Mouse (Mus musculus) forebrain, embryonic 12.5 days (tissue): ENCODE results near the gene Lsm5. TPM values are rescaled to one million over a fixed set of nuclear protein-coding genes. Genes with fewer than 3 reads are reported as not detected.
A peak's percentile ranks its signal among the peaks of the same experiment; 100 is the strongest.

Experiments used
- ATAC-seq: fragments of 200-750 bp; cut with Nextera tagmentation; 2 replicates; pipeline ENCODE4 v1.8.0; 2017; ENCODE audit warnings: moderate TSS enrichment; ENCODE audit not compliant: low FRiP score
- H3K27ac ChIP-seq: fragments of 300-500 bp; sonication (generic); 2 replicates; pipeline ENCODE4 v1.5.1; 2016; ENCODE audit warnings: mild to moderate bottlenecking
- H3K27me3 ChIP-seq: fragments of 300-500 bp; sonication (generic); 2 replicates; pipeline ENCODE4 v1.6.1; 2016; ENCODE audit warnings: mild to moderate bottlenecking
- H3K36me3 ChIP-seq: fragments of 300-500 bp; sonication (generic); replicated peaks from 2 replicates; pipeline ENCODE4 v1.6.1; 2016; ENCODE audit warnings: mild to moderate bottlenecking
- H3K4me1 ChIP-seq: fragments of 300-500 bp; sonication (generic); 2 replicates; pipeline ENCODE4 v1.6.1; 2016
- H3K4me2 ChIP-seq: fragments of 300-500 bp; sonication (generic); 2 replicates; pipeline ENCODE4 v1.6.1; 2016; ENCODE audit warnings: mild to moderate bottlenecking, moderate library complexity
- H3K4me3 ChIP-seq: fragments of 300-500 bp; sonication (generic); replicated peaks from 2 replicates; pipeline ENCODE4 v1.5.1; 2016; ENCODE audit warnings: mild to moderate bottlenecking
- H3K9ac ChIP-seq: fragments of 300-500 bp; sonication (generic); 2 replicates; pipeline ENCODE4 v1.6.1; 2016; ENCODE audit warnings: mild to moderate bottlenecking
- H3K9me3 ChIP-seq: fragments of 300-500 bp; sonication (generic); 2 replicates; pipeline ENCODE4 v1.6.1; 2016
- WGBS: fragments of 180-500 bp; shearing (Covaris S2); methylation state at CpG from one replicate; pipeline ENCODE4 v1.1.7; 2016; 5-methylcytosine and 5-hydroxymethylcytosine counted together
- polyA plus RNA-seq: library from polyadenylated mRNA; unstranded; fragments of >200 nt; fragmentation: Nextera tagmentation; extraction: Ambion mirVana; gene quantifications from 2 replicates; pipeline ENCODE4 v1.2.1, GENCODE M21; 2016

The Lsm5 gene
- 221 and 228 TPM in 2 replicates for polyA plus RNA-seq

DNA sequence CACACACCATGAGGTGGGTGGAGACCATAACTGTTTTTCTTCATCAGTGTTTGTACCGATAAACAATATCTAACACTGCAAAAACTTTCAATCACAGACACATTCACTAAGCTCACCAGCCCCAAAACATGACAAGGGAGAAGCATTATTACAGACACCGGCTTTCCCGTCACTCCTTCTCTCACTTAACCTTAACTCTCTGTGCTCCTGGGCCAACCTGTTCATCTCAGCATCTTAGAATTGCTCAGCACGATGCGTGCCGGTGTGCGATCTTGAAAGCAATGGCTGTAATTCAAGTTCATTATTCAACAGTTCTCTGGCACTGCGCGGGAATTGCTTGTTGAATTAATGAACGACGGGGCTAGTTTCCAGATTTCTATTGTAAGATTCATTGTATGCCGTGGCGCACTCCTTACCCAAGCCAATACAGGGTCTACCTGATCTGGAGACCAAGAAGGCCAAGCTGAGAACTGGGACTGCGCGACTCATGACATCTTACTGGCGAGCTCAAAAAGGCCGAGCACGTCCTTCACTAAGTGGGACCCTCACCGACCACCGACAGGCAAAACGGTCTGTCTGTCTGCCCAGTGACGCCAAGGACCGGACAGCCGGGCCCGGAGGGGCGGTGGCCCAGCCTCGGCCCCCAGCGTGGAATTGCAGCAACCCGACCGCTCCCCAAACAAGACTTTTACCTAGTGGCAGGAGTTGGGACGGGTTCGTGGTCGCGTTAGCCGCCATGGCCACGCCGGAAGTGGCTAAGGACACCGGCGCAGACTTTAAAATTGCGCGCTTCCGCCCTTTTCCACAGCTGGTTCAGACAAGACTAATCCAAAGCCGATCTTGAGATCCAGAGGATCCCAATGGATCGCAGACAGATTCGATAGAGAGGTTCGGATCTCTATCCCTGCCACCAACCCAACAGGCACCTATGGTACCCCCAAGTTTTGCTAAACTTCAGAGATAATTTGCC, at the start of gene Lsm5:
Lsm5 (minus strand) TSS at position 780 of the 970 bp plus-strand sequence.
- peak; percentile 92 for ATAC-seq
- H3K27ac ChIP-seq = peak within 1 kb of the TSS; percentile 75
- H3K4me1 ChIP-seq = peaks cover 6% of the 10 kb centered on the region
- H3K4me2 ChIP-seq = peak within 1 kb of the TSS; percentile 74
- H3K27me3 ChIP-seq = no peaks in the 10 kb centered on the region
- H3K9me3 ChIP-seq = no peaks in the 10 kb centered on the region
- H3K4me3 ChIP-seq = peak within 1 kb of the TSS; percentile 96
- no peaks in the 10 kb centered on the region for H3K36me3 ChIP-seq
- 1% methylated on average over 46 of the region's 46 CpGs for WGBS
- peak within 1 kb of the TSS; percentile 78 for H3K9ac ChIP-seq

- ATAC-seq = no peak
- peaks cover 41% of the 10 kb centered on the region for H3K36me3 ChIP-seq
- no peaks in the 10 kb centered on the region for H3K27me3 ChIP-seq
- H3K9ac ChIP-seq = no peak overlapping the region
- H3K27ac ChIP-seq = no peak overlapping the region
- no peak overlapping the region for H3K4me2 ChIP-seq
- H3K9me3 ChIP-seq = no peaks in the 10 kb centered on the region
- H3K4me1 ChIP-seq = no peaks in the 10 kb centered on the region
- 96% methylated on average over 3 of the region's 3 CpGs for WGBS
- no peak overlapping the region for H3K4me3 ChIP-seq
Measured at GRCm38 (mm10) chr6:56753719-56754118, 49.2 kb upstream of the Lsm5 start.

DNA sequence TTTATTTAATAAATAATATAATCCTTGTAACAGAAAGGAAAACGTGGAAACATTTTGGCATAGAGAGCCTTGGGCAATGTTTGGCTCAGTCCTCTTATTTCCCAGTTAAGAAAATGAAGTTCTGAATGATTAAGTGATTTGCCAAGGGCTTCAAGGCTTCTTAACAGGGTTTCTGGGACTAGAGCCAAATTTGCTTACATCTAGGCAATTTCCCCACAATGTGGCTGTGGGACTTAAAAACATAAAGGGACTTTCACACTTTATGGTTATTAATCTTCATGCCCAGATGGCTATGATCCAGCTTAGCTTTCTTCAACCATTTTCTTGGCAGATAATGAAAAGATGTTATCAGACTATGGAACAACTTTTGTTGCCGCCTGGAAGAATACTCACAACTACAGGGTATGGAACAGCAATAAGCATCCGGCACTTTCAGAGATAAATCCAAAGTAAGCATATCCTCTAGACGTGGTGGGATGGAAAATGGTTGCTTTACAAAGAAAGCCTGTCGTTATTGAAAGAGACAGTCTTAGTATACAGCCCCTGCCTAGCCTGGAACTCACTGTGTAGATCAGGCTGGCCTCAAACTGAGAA, 41.5 kb upstream of the Lsm5 start:
- no peaks in the 10 kb centered on the region for H3K9me3 ChIP-seq
- WGBS = 66% methylated on average over 5 of the region's 5 CpGs
- H3K27ac ChIP-seq = no peak overlapping the region
- no peak overlapping the region for H3K4me2 ChIP-seq
- no peak overlapping the region for H3K9ac ChIP-seq
- H3K4me1 ChIP-seq = no peaks in the 10 kb centered on the region
- peaks cover 26% of the 10 kb centered on the region for H3K36me3 ChIP-seq
- H3K27me3 ChIP-seq = no peaks in the 10 kb centered on the region
- no peak overlapping the region for H3K4me3 ChIP-seq
- ATAC-seq = no peak

DNA sequence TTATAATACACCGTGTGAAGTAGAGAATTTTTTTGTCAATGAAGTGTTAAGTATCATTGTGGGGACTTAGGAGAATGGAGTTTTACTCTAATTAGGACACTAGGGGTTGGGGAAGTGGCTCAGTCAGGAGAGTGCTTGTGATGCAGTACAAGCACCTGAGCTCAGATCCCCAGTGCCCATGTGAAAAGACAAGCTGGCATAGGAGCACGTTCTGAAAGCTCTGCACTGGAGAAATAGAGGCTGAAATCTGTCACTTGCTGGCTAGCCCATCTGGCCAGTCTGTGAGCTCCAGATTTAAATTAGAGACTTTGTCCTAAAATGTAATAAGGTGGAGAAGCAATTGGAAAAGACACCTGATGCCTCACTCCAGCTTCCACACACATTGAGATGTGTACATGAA, 28.0 kb upstream of the Lsm5 start:
- H3K4me2 ChIP-seq = no peak overlapping the region
- H3K36me3 ChIP-seq = peaks cover 62% of the 10 kb centered on the region
- no peak for ATAC-seq
- H3K27me3 ChIP-seq = no peaks in the 10 kb centered on the region
- WGBS = 79% methylated on average over 2 of the region's 2 CpGs
- no peak overlapping the region for H3K9ac ChIP-seq
- H3K4me3 ChIP-seq = no peak overlapping the region
- H3K9me3 ChIP-seq = no peaks in the 10 kb centered on the region
- no peaks in the 10 kb centered on the region for H3K4me1 ChIP-seq
- no peak overlapping the region for H3K27ac ChIP-seq

DNA sequence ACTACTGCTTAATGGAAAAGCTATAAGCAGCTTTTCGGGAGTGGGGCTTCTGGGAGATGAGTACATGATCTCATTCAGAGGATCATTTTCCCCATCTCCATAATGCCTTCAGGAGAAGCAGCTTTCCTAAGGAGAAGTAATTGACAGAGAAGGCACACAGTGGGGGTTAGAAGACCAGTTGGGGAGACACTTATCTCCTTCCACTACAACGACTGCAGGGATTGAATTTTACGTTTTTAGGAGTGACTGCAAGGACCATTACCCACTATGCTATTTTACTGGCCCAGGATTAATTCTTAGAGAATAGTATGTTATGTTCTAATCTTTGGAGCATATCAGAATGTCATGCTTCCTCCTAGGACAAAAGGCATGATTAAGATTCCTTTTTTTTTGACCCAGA, 16.4 kb upstream of the Lsm5 start:
- Histone ChIP-seq H3K4me3 (no peak overlapping the region), H3K9me3 (no peaks in the 10 kb centered on the region), H3K27ac (no peak overlapping the region)

GRCm38 (mm10) chr6:56719071-56719470, 14.6 kb upstream of the Lsm5 start:
- H3K36me3 ChIP-seq = peaks cover 5% of the 10 kb centered on the region
- 92% methylated on average over 1 of the region's 1 CpGs for WGBS
- no peak overlapping the region for H3K4me2 ChIP-seq
- H3K4me3 ChIP-seq = no peak overlapping the region
- no peaks in the 10 kb centered on the region for H3K9me3 ChIP-seq
- H3K27ac ChIP-seq = no peak overlapping the region
- no peak for ATAC-seq
- H3K27me3 ChIP-seq = no peaks in the 10 kb centered on the region
- H3K9ac ChIP-seq = no peak overlapping the region
- peaks cover 8% of the 10 kb centered on the region for H3K4me1 ChIP-seq

More for the DNA sequence above, 16.4 kb upstream of the Lsm5 start:
- 64% methylated on average over 3 of the region's 3 CpGs for WGBS
- H3K27me3 ChIP-seq = no peaks in the 10 kb centered on the region
- peaks cover 14% of the 10 kb centered on the region for H3K36me3 ChIP-seq
- no peak overlapping the region for H3K9ac ChIP-seq
- H3K4me2 ChIP-seq = no peak overlapping the region
- ATAC-seq = no peak
- H3K4me1 ChIP-seq = peaks cover 8% of the 10 kb centered on the region

- Histone ChIP-seq H3K4me2 (peak overlapping the region; percentile 61), H3K27me3 (no peaks in the 10 kb centered on the region), H3K27ac (peak overlapping the region; percentile 97), H3K36me3 (no peaks in the 10 kb centered on the region), H3K9me3 (no peaks in the 10 kb centered on the region), H3K4me1 (peaks cover 8% of the 10 kb centered on the region), H3K9ac (peak overlapping the region; percentile 81), H3K4me3 (peak overlapping the region; percentile 76)
- peak; percentile 67 for ATAC-seq
- under 1% methylated on average over 25 of the region's 25 CpGs for WGBS
Measured at GRCm38 (mm10) chr6:56715270-56715666, 10.8 kb upstream of the Lsm5 start.

- WGBS = under 1% methylated on average over 64 of the region's 64 CpGs
- H3K36me3 ChIP-seq = no peaks in the 10 kb centered on the region
- H3K27me3 ChIP-seq = no peaks in the 10 kb centered on the region
- no peaks in the 10 kb centered on the region for H3K9me3 ChIP-seq
- peak within 1 kb of the TSS; percentile 81 for H3K9ac ChIP-seq
- ATAC-seq = peak; percentile 97
- H3K4me3 ChIP-seq = peak within 1 kb of the TSS; percentile 76
- H3K27ac ChIP-seq = peak within 1 kb of the TSS; percentile 97
- H3K4me1 ChIP-seq = peaks cover 8% of the 10 kb centered on the region
- H3K4me2 ChIP-seq = peak within 1 kb of the TSS; percentile 61
Measured at GRCm38 (mm10) chr6:56714574-56715269, 10.2 kb upstream of the Lsm5 start, which contains the start of gene Avl9. Gene Avl9, plus strand, starts transcription at chr6:56714899.

GRCm38 (mm10) chr6:56714186-56714573, 9.7 kb upstream of the Lsm5 start:
- H3K4me3 ChIP-seq = peak overlapping the region; percentile 76
- no peak for ATAC-seq
- H3K4me1 ChIP-seq = peaks cover 8% of the 10 kb centered on the region
- no peaks in the 10 kb centered on the region for H3K9me3 ChIP-seq
- no peaks in the 10 kb centered on the region for H3K36me3 ChIP-seq
- no peaks in the 10 kb centered on the region for H3K27me3 ChIP-seq
- WGBS = 52% methylated on average over 7 of the region's 7 CpGs
- H3K9ac ChIP-seq = no peak overlapping the region
- H3K4me2 ChIP-seq = peak overlapping the region; percentile 61
- no peak overlapping the region for H3K27ac ChIP-seq

DNA sequence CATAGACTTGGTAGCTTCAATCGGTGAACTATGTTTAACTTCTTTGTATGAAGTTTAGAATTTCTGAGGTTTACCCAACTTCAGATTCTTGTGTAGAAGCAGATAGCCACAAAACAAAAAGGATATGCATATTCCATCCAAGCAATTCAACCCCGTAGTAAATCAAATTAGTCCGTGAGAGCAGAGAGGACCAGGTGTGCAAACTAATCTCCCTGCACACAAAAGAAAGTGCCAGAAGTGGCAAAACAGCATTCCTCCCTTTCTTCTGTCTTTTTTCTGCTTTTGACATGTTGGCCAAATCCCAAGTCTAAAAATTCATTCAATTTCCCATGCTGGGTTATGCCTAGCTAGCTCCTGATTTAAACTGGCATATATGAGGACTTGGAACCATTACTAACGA, 12.1 kb downstream of the Lsm5 start:
- Histone ChIP-seq H3K4me1 (no peaks in the 10 kb centered on the region), H3K4me3 (no peak overlapping the region), H3K9ac (no peak overlapping the region), H3K27me3 (no peaks in the 10 kb centered on the region), H3K36me3 (no peaks in the 10 kb centered on the region), H3K9me3 (no peaks in the 10 kb centered on the region), H3K4me2 (no peak overlapping the region), H3K27ac (no peak overlapping the region)
- 77% methylated on average over 4 of the region's 4 CpGs for WGBS
- ATAC-seq = no peak

DNA sequence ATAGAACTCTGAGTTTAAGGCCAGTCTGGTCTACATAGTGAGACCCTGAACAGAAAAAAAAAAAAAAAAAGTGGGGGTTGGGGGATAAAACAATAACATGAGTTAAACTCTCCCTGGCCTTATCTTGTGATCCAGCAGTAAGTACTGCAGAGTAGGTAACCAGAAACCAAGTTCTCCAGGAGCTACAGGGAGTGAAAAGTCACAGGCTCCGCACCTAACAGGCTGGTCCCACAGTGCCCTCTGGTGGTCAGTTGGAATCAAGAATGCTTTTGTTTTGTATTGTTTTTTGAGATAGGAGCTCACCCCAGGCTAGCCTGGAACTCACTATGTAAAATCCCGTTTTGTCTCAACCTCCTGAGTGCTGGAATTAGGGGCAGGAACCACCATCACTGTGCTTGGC, 13.3 kb downstream of the Lsm5 start:
- Histone ChIP-seq H3K9me3 (no peaks in the 10 kb centered on the region), H3K9ac (no peak overlapping the region), H3K27me3 (no peaks in the 10 kb centered on the region), H3K36me3 (no peaks in the 10 kb centered on the region), H3K4me2 (no peak overlapping the region), H3K4me3 (no peak overlapping the region), H3K27ac (no peak overlapping the region), H3K4me1 (no peaks in the 10 kb centered on the region)
- WGBS = 9% methylated on average over 2 of the region's 2 CpGs
- ATAC-seq = 0 out of 2 replicates have a peak, but pooled peaks have one; percentile 23

DNA sequence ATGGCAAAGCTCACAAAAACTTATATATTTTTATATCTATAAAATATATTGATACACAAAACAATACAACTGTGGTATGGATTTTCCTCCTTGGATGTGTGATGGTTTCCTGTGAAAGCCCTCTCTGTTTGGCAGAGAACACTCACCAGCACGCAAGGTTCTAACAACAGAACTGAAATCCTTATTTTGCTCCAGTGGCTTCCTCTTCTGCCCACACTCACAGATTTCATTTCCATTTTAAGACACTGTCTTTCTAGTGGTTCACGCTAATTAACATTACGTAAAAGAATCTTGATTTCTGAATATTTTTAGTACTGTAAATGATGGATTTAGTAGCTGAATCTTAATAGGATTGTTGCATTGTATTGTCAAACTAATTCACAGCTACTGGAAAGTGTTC, 16.3 kb downstream of the Lsm5 start:
- Histone ChIP-seq H3K27me3 (no peaks in the 10 kb centered on the region), H3K4me2 (no peak overlapping the region), H3K4me3 (no peak overlapping the region), H3K9me3 (no peaks in the 10 kb centered on the region), H3K36me3 (no peaks in the 10 kb centered on the region), H3K9ac (no peak overlapping the region), H3K27ac (no peak overlapping the region), H3K4me1 (no peaks in the 10 kb centered on the region)
- WGBS = 95% methylated on average over 3 of the region's 3 CpGs
- no peak for ATAC-seq
